Mouse (Mus musculus): ENCODE measurements around the gene Wdr59. TPM values are rescaled to one million over a fixed set of nuclear protein-coding genes. Genes with fewer than 3 reads are reported as not detected.

The Wdr59 gene
- 1 to 10 TPM; 5.3 to 6.2 TPM for total RNA-seq (2023)

GRCm38 (mm10) chr8:111521713-111522429, at the start of gene Wdr59:
Gene Wdr59, minus strand, starts transcription at chr8:111522092.

DNA sequence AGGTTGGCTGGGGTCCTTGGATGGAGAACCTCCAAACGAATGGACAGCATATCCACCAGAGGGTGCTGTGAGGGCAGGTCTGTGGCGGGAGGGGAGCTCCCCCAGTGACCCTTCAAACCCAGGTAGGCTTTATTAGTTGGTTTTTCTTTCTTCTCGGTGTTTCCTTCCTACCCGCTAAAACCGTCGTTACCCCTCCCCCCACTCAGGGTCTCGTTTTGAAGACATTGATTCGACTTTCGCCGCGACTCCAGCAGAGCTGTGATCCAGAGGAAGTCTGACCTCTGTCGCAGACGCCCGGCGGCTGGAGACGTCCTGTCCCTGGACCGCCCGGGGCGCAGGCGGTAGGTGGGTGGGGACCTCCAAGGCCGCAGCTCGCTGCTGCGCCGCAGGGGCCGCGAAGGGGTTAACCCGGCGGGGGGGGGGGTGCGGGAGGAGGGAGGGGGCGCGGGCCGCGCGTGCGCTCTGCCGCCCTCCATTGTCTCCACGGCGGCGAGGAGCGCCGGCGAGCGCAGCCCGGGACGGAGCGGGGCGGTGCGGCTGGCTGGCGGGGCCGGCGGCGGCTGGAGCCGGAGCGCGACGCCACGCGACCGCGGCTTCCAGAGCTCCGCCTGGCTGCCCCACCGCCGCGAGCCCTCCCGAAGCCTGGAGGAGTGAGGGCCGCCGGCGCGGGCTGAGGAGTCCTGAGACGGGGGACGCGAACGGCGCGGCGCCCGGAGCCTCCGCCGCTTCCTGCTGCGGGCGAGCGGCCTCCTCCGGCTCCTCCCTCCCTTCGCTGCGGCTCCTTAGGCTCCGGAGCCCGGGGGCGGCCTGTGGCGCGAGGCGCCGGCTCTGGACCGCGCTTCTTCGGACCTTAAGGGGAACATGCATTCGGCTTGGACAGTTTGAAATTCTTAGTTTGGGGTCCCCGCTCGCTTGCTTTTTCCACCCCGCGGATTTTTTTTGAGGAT, 14.4 kb upstream of the Wdr59 start, which contains the start of gene Znrf1:
Gene Znrf1, plus strand, starts transcription at position 67 of the 947 bp plus-strand sequence.

Other genes with a start within 250 kb of the Wdr59 start
- gene Rfwd3, start 221.9 kb downstream of the Wdr59 start, total RNA-seq (2023): 10 to 100 TPM; 47.5 to 49.5 TPM
- gene Mlkl, start 183.9 kb downstream of the Wdr59 start, total RNA-seq (2023): 10 to 100 TPM; 18.6 to 21.0 TPM
- not detected for gene Fa2h, start 128.3 kb downstream of the Wdr59 start, total RNA-seq (2023)
- 100 to 1,000 TPM; 159 to 166 TPM for gene Znrf1, start 14.0 kb upstream of the Wdr59 start, total RNA-seq (2023)
- gene Ldhd, start 108.3 kb upstream of the Wdr59 start, total RNA-seq (2023): not detected
- gene Zfp1, start 121.3 kb upstream of the Wdr59 start, total RNA-seq (2023): 1 to 10 TPM; 2.7 to 3.4 TPM
- not detected for gene Ctrb1, start 168.9 kb upstream of the Wdr59 start, total RNA-seq (2023)
- gene Bcar1, start 221.7 kb upstream of the Wdr59 start, total RNA-seq (2023): not detected

All from neutrophil, adult 83 days (primary cell).